ENCODE assay signal across 26 mouse cellular contexts in the genomic region with DNA sequence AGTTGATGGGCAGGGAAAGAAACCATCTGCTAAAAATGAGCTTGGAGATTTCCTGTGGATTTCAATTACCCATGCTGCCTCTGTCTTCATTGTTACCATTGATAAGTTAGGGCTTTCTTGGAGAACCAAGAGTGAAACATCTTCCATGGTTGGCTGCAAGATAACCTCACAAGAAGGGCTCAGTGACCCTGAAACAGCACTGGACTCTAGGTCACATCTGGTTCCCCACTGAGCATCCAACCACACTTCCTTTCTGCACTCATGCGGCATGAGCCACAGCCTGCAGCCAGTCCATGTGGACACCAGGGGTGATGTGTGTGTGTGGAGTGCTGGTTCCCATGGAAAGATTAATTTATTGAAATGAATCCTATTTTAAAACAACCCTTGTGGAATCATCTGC.
A peak's percentile ranks its signal among the peaks of the same experiment; 100 is the strongest.
DNase-seq lines count a peak whose midpoint lies in the region; ATAC-seq and TF ChIP-seq lines count a peak whose summit lies in the region.
"Had no signal": no experiment of that assay in that cellular context is flagged by ENCODE, and none has a peak within 500 bp of the region (broad histone marks: within the 10 kb centered on the region; RNA-seq: fewer than 3 reads in every experiment).

No protein-coding gene starts in this region.

- TF ChIP-seq RAD21 in CH12.LX (IDR thresholded peaks at IDR 0.05; ENCODE audit: low read depth, low read length), result no peak

- no peak for TF ChIP-seq CTCF in CH12.LX (conservative IDR thresholded peaks at IDR 0.05 in 1 of 2, IDR thresholded peaks at IDR 0.05 in 1 of 2; ENCODE audit: low read depth in 2 of 2, low read length in 2 of 2)

- H3K4me3 ChIP-seq in embryonic facial prominence, embryonic 11.5 days (ENCODE audit: low read depth, low read length), result no peak overlapping the region
- no peak overlapping the region for H3K4me3 ChIP-seq in embryonic facial prominence, embryonic 10.5 days
- H3K4me3 ChIP-seq in CH12.LX (replicated peaks in 1 of 3; ENCODE audit: low read depth in 2 of 3, low read length in 2 of 3, poor library complexity in 1 of 3), result no peak overlapping the region
- H3K4me3 ChIP-seq: embryonic facial prominence, embryonic 15.5 days; heart, adult 2 months; heart, embryonic 13.5 days; hindbrain, embryonic 13.5 days; kidney, embryonic 15.5 days; limb, embryonic 13.5 days; midbrain, embryonic 15.5 days; neural tube, embryonic 12.5 days had no signal

- 46% methylated on average over 1 of the region's 1 CpGs for WGBS in embryonic facial prominence, embryonic 11.5 days
- WGBS in embryonic facial prominence, embryonic 10.5 days, result 50% methylated on average over 1 of the region's 1 CpGs

- TF ChIP-seq POLR2A in CH12.LX (IDR thresholded peaks at IDR 0.05; ENCODE audit: low read depth, low read length), result no peak

- H3K36me3 ChIP-seq in embryonic facial prominence, embryonic 11.5 days (replicated peaks; ENCODE audit: control insufficient read depth, insufficient read depth, low read depth, low read length), result no peaks in the 10 kb centered on the region
- no peaks in the 10 kb centered on the region for H3K36me3 ChIP-seq in embryonic facial prominence, embryonic 10.5 days (replicated peaks)
- H3K36me3 ChIP-seq in CH12.LX (replicated peaks in 1 of 2; ENCODE audit: control insufficient read depth in 1 of 2, insufficient read depth in 1 of 2, low read length in 1 of 2), result no peaks in the 10 kb centered on the region
- H3K36me3 ChIP-seq: embryonic facial prominence, embryonic 15.5 days; heart, embryonic 13.5 days; hindbrain, embryonic 13.5 days; kidney, embryonic 15.5 days; limb, embryonic 13.5 days; midbrain, embryonic 15.5 days; neural tube, embryonic 12.5 days had no signal

- H3K27me3 ChIP-seq in embryonic facial prominence, embryonic 11.5 days (ENCODE audit: control insufficient read depth, insufficient read depth, low read length), result no peaks in the 10 kb centered on the region
- H3K27me3 ChIP-seq in embryonic facial prominence, embryonic 10.5 days (replicated peaks; ENCODE audit: low read depth, poor library complexity, severe bottlenecking), result no peaks in the 10 kb centered on the region
- no peaks in the 10 kb centered on the region for H3K27me3 ChIP-seq in CH12.LX (replicated peaks)
- H3K27me3 ChIP-seq: embryonic facial prominence, embryonic 15.5 days; heart, embryonic 13.5 days; hindbrain, embryonic 13.5 days; kidney, embryonic 15.5 days; limb, embryonic 13.5 days; midbrain, embryonic 15.5 days; neural tube, embryonic 12.5 days had no signal

- no peak overlapping the region for H3K4me2 ChIP-seq in embryonic facial prominence, embryonic 11.5 days (ENCODE audit: low read depth, low read length)
- 0 out of 2 replicates have a peak overlapping the region, but pooled peaks have one; percentile 14 for H3K4me2 ChIP-seq in CH12.LX (ENCODE audit: insufficient read depth, low read depth, poor library complexity, severe bottlenecking)
- H3K4me2 ChIP-seq: embryonic facial prominence, embryonic 15.5 days; heart, embryonic 13.5 days; hindbrain, embryonic 13.5 days; kidney, embryonic 15.5 days; limb, embryonic 13.5 days; lung, embryonic 14.5 days; midbrain, embryonic 15.5 days; neural tube, embryonic 12.5 days had no signal

- H3K27ac ChIP-seq in embryonic facial prominence, embryonic 11.5 days (replicated peaks; ENCODE audit: low read depth, low read length), result no peak overlapping the region
- no peak overlapping the region for H3K27ac ChIP-seq in embryonic facial prominence, embryonic 10.5 days (replicated peaks)
- no peak overlapping the region for H3K27ac ChIP-seq in CH12.LX (ENCODE audit: insufficient read depth, low read depth)
- H3K27ac ChIP-seq: embryonic facial prominence, embryonic 15.5 days; heart, adult 2 months; heart, embryonic 13.5 days; hindbrain, embryonic 13.5 days; kidney, embryonic 15.5 days; limb, embryonic 13.5 days; liver, embryonic 14.5 days; midbrain, embryonic 15.5 days; neural tube, embryonic 12.5 days had no signal

- no peak overlapping the region for H3K9ac ChIP-seq in embryonic facial prominence, embryonic 11.5 days (replicated peaks; ENCODE audit: low read length)
- no peak overlapping the region for H3K9ac ChIP-seq in CH12.LX (ENCODE audit: insufficient read depth, low read depth)
- H3K9ac ChIP-seq: embryonic facial prominence, embryonic 15.5 days; heart, embryonic 13.5 days; hindbrain, embryonic 13.5 days; kidney, embryonic 15.5 days; limb, embryonic 13.5 days; liver, embryonic 14.5 days; lung, embryonic 14.5 days; midbrain, embryonic 15.5 days; neural tube, embryonic 12.5 days had no signal

- no peaks in the 10 kb centered on the region; the same call in 1 of the 2 replicates for H3K4me1 ChIP-seq in embryonic facial prominence, embryonic 11.5 days (ENCODE audit: control insufficient read depth, insufficient read depth, low read length)
- peaks cover 21% of the 10 kb centered on the region for H3K4me1 ChIP-seq in embryonic facial prominence, embryonic 10.5 days
- H3K4me1 ChIP-seq in CH12.LX (ENCODE audit: control insufficient read depth in 1 of 2, insufficient read depth in 2 of 2), result peaks cover 2 to 3% of the 10 kb centered on the region in 2 experiments; a peak in 3 of 4 replicates
- H3K4me1 ChIP-seq: embryonic facial prominence, embryonic 15.5 days; heart, embryonic 13.5 days; hindbrain, embryonic 13.5 days; kidney, embryonic 15.5 days; midbrain, embryonic 15.5 days; neural tube, embryonic 12.5 days had no signal

- no peaks in the 10 kb centered on the region for H3K79me2 ChIP-seq in CH12.LX (replicated peaks; ENCODE audit: control insufficient read depth, extremely low read depth, insufficient read depth, poor library complexity, severe bottlenecking)

- dilution Hi-C loops in CH12.LX (cut with MboI; ENCODE audit: extremely low pct_ligation_motif_present, extremely low pct_unique_long_range_greater_than_20kb, low sequenced_read_pairs), result no loop called here

- TF ChIP-seq EP300 in CH12.LX (IDR thresholded peaks at IDR 0.05; ENCODE audit: low read length), result no peak

- in situ Hi-C loops in CH12.LX (cut with MboI; ENCODE audit: low pct_ligation_motif_present, low pct_unique_long_range_greater_than_20kb, low sequenced_read_pairs), result no loop called here

- no peak for ATAC-seq in embryonic facial prominence, embryonic 11.5 days (replicated peaks; ENCODE audit: insufficient number of reproducible peaks, low FRiP score, low TSS enrichment, low read depth)
- no peak for ATAC-seq in erythroblast, adult 5-6 weeks (replicated peaks; ENCODE audit: low FRiP score, poor library complexity, severe bottlenecking)
- ATAC-seq: forebrain, embryonic 16.5 days; inflammation-experienced regulatory T-cells, adult 6 months; midbrain, embryonic 15.5 days had no signal

- H3K9me3 ChIP-seq in embryonic facial prominence, embryonic 11.5 days (replicated peaks; ENCODE audit: control insufficient read depth, low read length), result no peaks in the 10 kb centered on the region
- no peaks in the 10 kb centered on the region for H3K9me3 ChIP-seq in embryonic facial prominence, embryonic 10.5 days
- no peaks in the 10 kb centered on the region for H3K9me3 ChIP-seq in CH12.LX (replicated peaks; ENCODE audit: low read length)
- H3K9me3 ChIP-seq: embryonic facial prominence, embryonic 15.5 days; heart, embryonic 13.5 days; hindbrain, embryonic 13.5 days; kidney, embryonic 15.5 days; limb, embryonic 13.5 days; midbrain, embryonic 15.5 days; neural tube, embryonic 12.5 days had no signal

- peak; percentile 6 for DNase-seq in embryonic facial prominence, embryonic 11.5 days (ENCODE audit: low spot score)
- no peak for DNase-seq in embryonic facial prominence, embryonic 10.5 days (ENCODE audit: low spot score)
- DNase-seq in kidney, postnatal 25 days, result peak; percentile 14 to 44
- no peak for DNase-seq in kidney, postnatal 14 days
- no peak for DNase-seq in CH12.LX (ENCODE audit: extremely low read depth)
- DNase-seq in embryo, embryonic 11.5 days (ENCODE audit: low read depth, low spot score), result peak; percentile 14
- DNase-seq: adrenal gland, postnatal 14 days; cerebellum, adult 8-10 months; cerebellum, postnatal 36 days; gastrocnemius, postnatal 14 days; heart, adult 2 months; heart, postnatal 14 days; layer of hippocampus, postnatal 36 days; lung, embryonic 14.5 days; thymus, postnatal 14 days had no signal

TF ChIP-seq in CH12.LX, 34 proteins besides CTCF, POLR2A, EP300 and RAD21:
- TF ChIP-seq PAX5 (IDR thresholded peaks at IDR 0.05; ENCODE audit: low read length) (no peak), RCOR1 (conservative IDR thresholded peaks at IDR 0.05; ENCODE audit: low read depth, low read length) (no peak), MAX (IDR thresholded peaks at IDR 0.05; ENCODE audit: low read length) (no peak), POLR2AphosphoS2 (IDR thresholded peaks at IDR 0.05; ENCODE audit: low read depth, low read length) (no peak), MEF2A (IDR thresholded peaks at IDR 0.05; ENCODE audit: borderline replicate concordance, low read depth, low read length) (no peak), USF1 (IDR thresholded peaks at IDR 0.05; ENCODE audit: low read depth, low read length) (no peak), E2F4 (IDR thresholded peaks at IDR 0.05; ENCODE audit: insufficient replicate concordance, low read depth, low read length) (no peak), CHD2 (IDR thresholded peaks at IDR 0.05; ENCODE audit: low read length) (no peak)

Comparison
In these comparisons a context has a peak if more than half of its experiments do, and no peak if none do; other contexts are left out.
1. DNase-seq: peak in embryonic facial prominence, embryonic 11.5 days (single experiment), kidney, postnatal 25 days (2 of 2) and embryo, embryonic 11.5 days (single experiment); none in embryonic facial prominence, embryonic 10.5 days (single experiment), kidney, postnatal 14 days (single experiment) and CH12.LX (single experiment).